Mouse (Mus musculus) olfactory bulb, adult 2 months (tissue): ENCODE measurements around the gene E030018B13Rik.

Experiments used
- CTCF ChIP-seq: fragments of 200-500 bp; IDR thresholded peaks from 2 replicates; pipeline ENCODE4 v1.5.1; 2012; ENCODE audit warnings: low read depth, mild to moderate bottlenecking, low read length, moderate library complexity; ENCODE audit not compliant: insufficient read depth
- POLR2A ChIP-seq: fragments of 200-500 bp; IDR thresholded peaks from 2 replicates; pipeline ENCODE4 v1.6.1; 2012; ENCODE audit warnings: mild to moderate bottlenecking, low read depth, low read length, moderate library complexity; ENCODE audit not compliant: insufficient read depth

DNA sequence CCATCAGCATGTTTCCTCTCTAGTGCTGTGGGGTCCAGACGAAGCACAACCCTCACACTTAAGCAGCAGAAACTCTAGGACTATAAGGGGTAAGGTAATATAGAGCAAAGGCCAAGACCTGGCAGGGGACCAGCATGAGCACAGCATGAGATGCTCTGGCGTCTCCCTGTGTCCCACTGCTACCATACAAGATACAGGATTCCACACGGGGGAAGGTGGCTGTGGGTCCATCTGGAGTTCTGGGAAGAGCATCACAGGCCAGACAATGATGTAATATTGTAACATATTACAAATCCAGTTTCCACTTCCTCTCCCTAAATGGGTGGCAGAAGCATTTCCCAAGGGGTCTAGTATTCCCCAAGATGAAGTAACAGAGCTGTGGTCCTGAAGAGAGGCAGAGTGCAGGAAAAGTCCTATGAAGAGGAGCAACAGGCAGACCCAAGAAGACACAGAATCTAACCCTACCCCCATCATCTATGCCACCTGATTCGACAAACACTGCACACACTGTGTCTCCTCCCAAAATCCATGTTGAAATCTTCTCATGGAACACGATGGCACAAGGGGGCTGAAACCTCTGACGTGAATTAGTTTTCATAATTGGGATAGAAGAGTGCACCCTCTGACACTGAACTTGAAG, at the start of gene E030018B13Rik:
- TF ChIP-seq CTCF (no peak), POLR2A (no peak)
